Mouse (Mus musculus) mesoderm, embryonic 11.5 days (tissue): ENCODE measurements around the gene Tmem203.
"Not testable (repeated sequence)": the region's sequence is repeated elsewhere in the genome, so short reads cannot be mapped to it uniquely, and the experiment has no call there.

Experiments
- DNase-seq: peaks from one replicate; pipeline ENCODE4 v3.0.0-alpha.2; 2012; ENCODE audit warnings: low read depth, low spot score

Tmem203 gene

DNA sequence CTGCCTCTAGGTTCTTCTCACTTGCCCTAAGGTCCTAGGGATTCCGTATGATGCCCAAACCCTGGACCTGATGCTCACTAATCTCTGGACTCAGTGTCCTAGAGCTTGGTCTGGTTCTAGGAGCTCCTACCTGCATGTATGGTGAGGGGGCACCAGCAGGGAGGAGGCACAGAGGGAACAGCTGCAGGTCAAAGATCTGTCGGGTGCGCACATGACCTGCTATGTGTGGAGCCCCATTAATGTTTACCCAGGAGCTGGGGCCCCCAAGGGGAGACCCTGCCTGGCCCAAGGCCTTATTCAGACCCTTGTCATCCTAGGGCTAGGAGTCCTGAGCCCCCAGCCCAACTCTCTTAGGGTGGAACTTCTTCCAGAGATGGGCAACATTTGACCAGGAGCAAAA lies 21.2 kb upstream of the Tmem203 start, which contains the start of gene Slc34a3:
Gene Slc34a3, minus strand, starts transcription at position 315 of the 400 bp plus-strand sequence.
- DNase-seq: no peak

DNA sequence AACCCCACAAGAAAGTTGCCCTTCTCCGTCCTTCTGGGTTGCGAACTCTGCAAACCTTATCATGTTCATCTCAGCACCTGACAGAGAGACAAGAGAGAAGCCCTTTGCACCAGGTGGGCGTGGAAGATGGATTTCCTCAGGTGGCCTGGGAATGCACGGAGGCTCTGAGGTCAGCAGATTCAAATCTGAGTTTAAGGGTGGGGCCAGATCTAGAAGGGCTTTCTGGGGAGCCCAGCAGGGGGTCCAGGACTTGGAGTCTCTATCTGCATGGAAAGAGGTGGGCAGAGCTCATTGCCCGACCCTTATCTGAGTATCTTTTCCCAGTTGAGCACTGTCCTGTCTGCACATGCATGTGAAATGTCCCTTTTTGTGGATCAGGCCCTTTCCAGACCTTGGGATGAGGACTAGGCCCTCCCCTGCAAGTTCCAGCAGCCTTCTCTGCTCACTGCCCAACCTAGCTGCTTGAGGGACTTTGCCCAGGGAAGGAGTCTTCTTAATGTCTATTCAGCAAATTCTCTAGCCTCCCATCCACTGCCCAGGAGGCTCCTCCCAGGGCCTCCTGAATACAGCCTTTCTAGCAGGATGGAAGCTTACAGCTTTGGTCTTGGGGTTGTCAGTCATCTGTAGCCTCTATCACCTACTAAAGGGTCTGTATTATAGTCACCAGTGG lies 20.6 kb upstream of the Tmem203 start:
- no peak for DNase-seq

GRCm38 (mm10) chr2:25236614-25237013 lies 18.6 kb upstream of the Tmem203 start, which contains the start of gene Rnf224:
Gene Rnf224 (minus strand): TSS chr2:25236787.
- DNase-seq: no peak

GRCm38 (mm10) chr2:25237522-25237921 lies 17.7 kb upstream of the Tmem203 start:
- no peak for DNase-seq

DNA sequence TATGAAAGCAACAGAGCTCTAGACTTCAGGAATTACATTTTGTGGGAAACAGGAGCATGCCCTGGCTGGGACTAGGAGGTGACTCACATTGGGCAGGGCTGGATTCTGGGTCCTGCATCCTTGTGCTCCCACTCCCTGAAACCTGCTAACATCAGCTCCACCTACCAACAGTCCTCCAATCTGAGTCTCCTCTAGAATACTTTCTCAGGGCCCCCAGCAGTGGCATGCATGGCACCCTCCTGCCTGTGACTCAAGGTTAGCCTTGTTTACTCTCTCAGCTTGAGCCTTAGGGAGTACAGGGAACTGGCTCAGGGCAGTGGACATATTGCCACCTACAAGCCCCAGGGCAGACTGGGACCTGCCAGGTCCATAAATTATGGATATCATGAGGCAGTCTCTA lies 17.1 kb upstream of the Tmem203 start:
- DNase-seq: no peak

DNA sequence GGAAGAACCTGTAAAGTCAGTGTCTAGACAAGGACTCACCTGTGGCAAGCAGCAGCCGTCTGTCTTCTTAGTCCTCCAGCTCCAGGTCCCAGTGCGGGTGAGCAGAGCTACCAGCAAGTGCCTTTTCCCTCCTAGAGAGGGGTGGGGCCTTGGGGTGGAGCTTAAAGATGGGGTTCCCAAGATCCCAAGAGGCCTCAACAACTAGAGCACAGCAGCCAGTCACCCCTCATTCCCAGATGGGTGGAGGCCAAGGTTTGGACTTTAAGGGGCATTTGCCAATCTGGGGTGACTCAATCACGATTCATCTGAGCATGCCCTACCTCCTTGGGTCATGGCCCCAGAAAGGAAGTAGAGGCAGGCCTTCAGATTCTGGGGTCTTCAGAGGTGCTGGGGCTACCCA lies 15.5 kb upstream of the Tmem203 start:
- DNase-seq: no peak

- DNase-seq: no peak
Observed at GRCm38 (mm10) chr2:25240310-25240709, 14.9 kb upstream of the Tmem203 start.

GRCm38 (mm10) chr2:25240723-25241437 lies 14.4 kb upstream of the Tmem203 start:
- DNase-seq: peak; percentile 79

DNA sequence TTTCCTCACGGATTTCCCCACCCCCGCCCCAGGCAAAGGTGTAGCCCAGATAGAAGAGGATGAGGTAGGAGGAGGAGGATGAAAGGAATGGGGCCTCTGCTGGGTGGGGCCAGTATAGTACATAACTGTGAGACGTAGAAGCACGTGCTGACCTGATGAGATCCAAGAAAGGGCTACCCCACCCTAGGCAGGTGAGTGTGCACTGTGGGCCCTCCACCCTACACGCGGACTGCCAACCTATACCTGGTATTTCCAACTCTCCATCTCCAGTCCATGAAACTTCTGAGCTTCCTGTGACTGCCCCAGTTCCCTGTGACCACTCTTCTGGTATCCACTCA lies 13.8 kb upstream of the Tmem203 start:
- DNase-seq: no peak

DNA sequence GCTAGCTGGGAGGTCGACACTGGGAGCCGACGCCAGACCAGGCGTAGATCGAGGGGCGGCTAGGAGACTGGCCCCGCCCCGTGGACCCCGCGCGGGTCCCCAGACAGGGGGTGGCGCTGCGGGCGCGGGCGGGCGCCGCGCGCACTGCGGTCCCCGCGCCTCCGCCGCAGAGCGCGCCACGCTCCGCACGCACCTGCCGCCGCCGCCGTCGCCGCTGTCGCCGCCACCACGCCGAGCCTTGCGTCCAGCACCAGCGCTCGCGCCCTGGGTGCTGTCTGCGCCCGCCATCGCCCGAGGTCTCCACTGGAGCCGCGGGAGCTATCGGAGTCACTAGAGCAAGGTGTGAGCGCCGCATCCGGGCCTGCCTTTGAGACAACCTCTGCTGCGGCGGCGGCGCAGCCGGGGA lies 13.1 kb upstream of the Tmem203 start, which contains the start of the genes Rnf208 and Cysrt1:
Gene Rnf208, plus strand, starts transcription at position 155 of the 406 bp plus-strand sequence.
Gene Cysrt1, minus strand, starts transcription at position 352 of the 406 bp plus-strand sequence.
- no peak for DNase-seq

GRCm38 (mm10) chr2:25243342-25243741 lies 11.9 kb upstream of the Tmem203 start:
- no peak for DNase-seq

DNA sequence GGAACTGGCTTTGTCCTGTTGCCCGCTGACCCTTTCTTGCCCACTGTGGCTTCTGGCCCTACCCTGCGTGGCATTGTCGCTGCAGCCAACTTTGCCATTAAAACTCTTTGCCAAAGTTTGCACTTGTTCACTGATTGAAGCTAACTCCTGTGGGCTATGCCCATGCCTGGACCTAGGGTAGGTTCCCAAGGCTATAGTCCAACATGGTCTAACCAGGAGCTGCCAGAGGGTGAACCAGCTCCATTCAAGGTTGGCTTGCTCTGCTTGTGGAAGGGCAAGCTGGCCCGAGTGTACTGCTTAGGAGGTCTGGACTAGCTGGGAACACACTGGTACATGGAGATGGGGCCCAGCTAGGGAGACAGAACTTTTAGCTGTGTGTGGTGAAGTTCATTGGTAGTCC lies 11.1 kb upstream of the Tmem203 start:
- no peak for DNase-seq

GRCm38 (mm10) chr2:25246183-25247072 lies 8.8 kb upstream of the Tmem203 start, which contains the start of gene AL732309.1:
Gene AL732309.1 (minus strand): TSS chr2:25246863.
- no peak for DNase-seq

DNA sequence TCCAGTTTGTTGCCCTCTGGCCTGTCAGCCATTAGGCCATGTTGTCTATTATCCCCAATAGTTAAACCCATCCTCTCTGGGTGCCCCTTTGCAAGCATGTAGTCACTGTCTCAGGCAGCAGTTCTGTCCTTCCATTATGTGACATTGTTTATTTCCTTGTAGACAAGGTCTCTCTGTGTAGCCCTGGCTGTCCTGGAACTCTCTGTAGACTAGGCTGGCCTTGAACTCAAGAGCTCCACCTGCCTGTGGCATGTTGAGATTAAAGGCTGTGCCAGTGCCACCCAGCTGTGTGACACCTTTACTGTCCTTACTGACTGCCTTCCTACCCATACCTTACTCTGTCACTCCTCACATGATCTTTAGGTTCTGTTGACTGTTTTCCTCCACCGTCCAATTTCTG lies 2.9 kb upstream of the Tmem203 start:
- DNase-seq: no peak

DNA sequence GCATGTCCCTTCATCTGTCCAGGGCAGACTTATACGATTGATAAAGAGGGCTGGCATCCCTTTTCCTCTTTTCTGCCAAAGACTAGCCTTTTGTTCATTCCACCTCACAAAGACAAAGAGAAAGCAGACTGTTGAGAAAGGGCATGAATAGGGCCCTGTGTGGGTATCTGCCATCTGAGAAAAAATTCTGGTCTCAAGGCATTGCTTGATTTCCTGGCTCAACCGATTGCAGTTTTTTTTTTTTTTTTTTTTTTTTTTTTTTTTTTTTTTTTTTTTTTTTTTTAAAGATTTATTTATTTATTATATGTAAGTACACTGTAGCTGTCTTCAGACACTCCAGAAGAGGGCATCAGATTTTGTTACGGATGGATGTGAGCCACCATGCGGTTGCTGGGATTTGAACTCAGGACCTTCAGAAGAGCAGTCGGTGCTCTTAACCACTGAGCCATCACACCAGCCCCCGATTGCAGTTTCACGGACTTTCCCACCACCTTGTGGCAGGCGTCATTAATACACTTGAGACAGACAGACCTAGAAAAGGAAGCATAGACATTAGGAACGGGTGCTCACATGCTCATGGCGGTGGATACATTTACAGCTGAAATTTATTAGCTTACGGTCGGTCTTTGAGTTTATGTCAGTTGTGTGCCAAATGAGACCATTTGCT lies 1.3 kb downstream of the Tmem203 start:
- peak; percentile 52 for DNase-seq

DNA sequence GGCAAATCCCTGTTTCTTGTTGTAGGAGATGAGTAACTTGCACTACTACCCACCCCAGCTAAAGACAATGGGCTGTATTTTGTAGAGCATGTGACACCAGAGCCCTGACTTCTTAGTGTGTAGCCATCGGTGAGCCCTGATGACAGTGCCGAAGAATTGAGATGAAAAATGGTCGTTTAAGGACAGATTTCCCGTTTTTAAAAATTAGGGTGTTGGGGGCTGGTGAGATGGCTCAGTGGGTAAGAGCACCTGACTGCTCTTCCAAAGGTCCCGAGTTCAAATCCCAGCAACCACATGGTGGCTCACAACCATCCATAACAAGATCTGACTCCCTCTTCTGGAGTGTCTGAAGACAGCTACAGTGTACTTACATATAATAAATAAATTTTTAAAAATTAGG lies 2.0 kb downstream of the Tmem203 start:
- not testable (repeated sequence) for DNase-seq

DNA sequence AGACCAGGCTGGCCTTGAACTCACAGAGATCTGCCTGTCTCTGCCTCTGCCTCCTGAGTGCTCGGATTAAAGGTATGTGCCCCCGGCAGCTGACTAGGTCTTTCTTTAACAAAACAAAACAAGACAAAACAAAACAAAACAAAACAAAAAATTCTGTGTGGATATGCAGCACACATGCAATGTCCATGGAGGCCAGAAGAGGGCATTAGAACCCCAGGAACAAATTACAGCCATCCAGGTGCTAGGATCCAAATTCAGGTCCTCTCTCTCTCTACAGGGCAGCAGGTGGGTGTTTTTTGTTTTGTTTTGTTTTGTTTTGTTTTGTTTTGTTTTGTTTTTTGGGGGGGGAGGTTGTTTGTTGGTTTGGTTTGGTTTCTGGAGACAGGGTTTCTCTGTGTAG lies 3.6 kb downstream of the Tmem203 start:
- no peak for DNase-seq

DNA sequence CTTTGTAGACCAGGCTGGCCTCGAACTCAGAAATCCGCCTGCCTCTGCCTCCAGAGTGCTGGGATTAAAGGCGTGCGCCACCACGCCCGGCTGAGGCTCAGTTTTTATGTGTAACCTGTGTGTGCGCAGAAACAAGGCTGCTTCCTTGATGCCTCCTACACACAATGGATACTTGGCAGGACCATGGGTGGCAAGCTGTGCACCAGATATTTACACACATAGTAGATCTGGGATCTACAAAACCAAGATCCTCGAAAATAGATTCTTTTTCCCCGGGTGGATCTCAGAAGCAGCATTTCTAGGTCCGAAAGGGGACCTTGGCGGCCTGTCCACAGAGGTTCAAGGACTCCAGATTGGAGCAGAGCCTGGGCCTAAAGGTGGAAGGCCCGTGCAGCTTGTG lies 6.6 kb downstream of the Tmem203 start:
- no peak for DNase-seq

- DNase-seq: peak; percentile 96
Observed at GRCm38 (mm10) chr2:25262291-25262767, 7.1 kb downstream of the Tmem203 start, which contains the start of gene Tprn. Gene Tprn (plus strand): TSS chr2:25262618.

GRCm38 (mm10) chr2:25262795-25263622 lies 7.8 kb downstream of the Tmem203 start:
- DNase-seq: peak; percentile 48
